Mouse (Mus musculus): ENCODE measurements around the gene Cenpi.

Cenpi gene

GRCm38 (mm10) chrX:134365421-134365820, 57.5 kb downstream of the Cenpi start:
- no peak for DNase-seq

- no peak for DNase-seq
Measured at GRCm38 (mm10) chrX:134366547-134366946, 58.7 kb downstream of the Cenpi start.

GRCm38 (mm10) chrX:134371279-134371678, 63.4 kb downstream of the Cenpi start:
- no peak for DNase-seq

GRCm38 (mm10) chrX:134374190-134374589, 66.3 kb downstream of the Cenpi start:
- no peak for DNase-seq

GRCm38 (mm10) chrX:134384896-134385295, 77.0 kb downstream of the Cenpi start:
- DNase-seq, result peak in 1 of 2 experiments; percentile 1

- DNase-seq, result no peak
Measured at GRCm38 (mm10) chrX:134398972-134399371, 91.1 kb downstream of the Cenpi start.

GRCm38 (mm10) chrX:134403863-134404583, 96.1 kb downstream of the Cenpi start, which contains the start of gene Drp2:
TSS of gene Drp2 (plus strand) at chrX:134404551.
- no peak for DNase-seq

- DNase-seq, result no peak
Measured at GRCm38 (mm10) chrX:134404584-134404955, 96.7 kb downstream of the Cenpi start.

GRCm38 (mm10) chrX:134409354-134409900, 101.5 kb downstream of the Cenpi start:
- no peak for DNase-seq

GRCm38 (mm10) chrX:134412096-134412495, 104.2 kb downstream of the Cenpi start:
- DNase-seq, result no peak

All from kidney, postnatal 25 days (tissue).